Mouse (Mus musculus) heart, postnatal 0 days (tissue): ENCODE measurements at regions not wholly inside any gene's neighbourhood (a gene's known extent, or its start where the extent isn't known, plus 50 kb on each side); places are given as distances from the start of the nearest gene placed in this dataset.

Experiments
- ATAC-seq: fragments of 200-750 bp; cut with Nextera tagmentation; 2 replicates; pipeline ENCODE4 v1.8.0; 2017; ENCODE audit warnings: low read depth, moderate number of reproducible peaks, moderate library complexity; ENCODE audit not compliant: insufficient read depth
- DNase-seq: peaks from one replicate; pipeline ENCODE4 v3.0.0-alpha.2; 2016; ENCODE audit warnings: low spot score
- H3K27ac ChIP-seq: fragments of 300-500 bp; sonication (generic); 2 replicates; pipeline ENCODE4 v1.5.1; 2014; ENCODE audit warnings: low read depth, mild to moderate bottlenecking
- H3K27me3 ChIP-seq: fragments of 300-500 bp; sonication (generic); 2 replicates; pipeline ENCODE4 v1.6.1; 2014; ENCODE audit warnings: low read length, mixed read lengths; ENCODE audit not compliant: control insufficient read depth, insufficient read depth
- H3K36me3 ChIP-seq: fragments of 300-500 bp; sonication (generic); replicated peaks from 2 replicates; pipeline ENCODE4 v1.6.1; 2014; ENCODE audit warnings: low read length, mixed read lengths; ENCODE audit not compliant: control insufficient read depth, insufficient read depth
- H3K4me1 ChIP-seq: fragments of 300-500 bp; sonication (generic); 2 replicates; pipeline ENCODE4 v1.6.1; 2014; ENCODE audit warnings: antibody characterized with exemption; ENCODE audit not compliant: control insufficient read depth, insufficient read depth
- H3K4me2 ChIP-seq: fragments of 300-500 bp; sonication (generic); 2 replicates; pipeline ENCODE4 v1.6.1; 2014; ENCODE audit warnings: low read depth, mild to moderate bottlenecking, low read length, moderate library complexity
- H3K4me3 ChIP-seq: fragments of 300-500 bp; sonication (generic); 2 replicates; pipeline ENCODE4 v1.5.1; 2014; ENCODE audit warnings: low read depth, low read length
- H3K9ac ChIP-seq: fragments of 300-500 bp; sonication (generic); replicated peaks from 2 replicates; pipeline ENCODE4 v1.6.1; 2014; ENCODE audit warnings: low read depth, low read length, mixed read lengths
- H3K9me3 ChIP-seq: fragments of 300-500 bp; sonication (generic); replicated peaks from 2 replicates; pipeline ENCODE4 v1.6.1; 2016; ENCODE audit warnings: low read length; ENCODE audit not compliant: control insufficient read depth
- CTCF ChIP-seq: IDR thresholded peaks from 2 replicates; pipeline ENCODE4 v1.5.1; 2016; ENCODE audit warnings: antibody characterized with exemption, control low read depth, low read depth
- EP300 ChIP-seq: IDR thresholded peaks from 2 replicates; pipeline ENCODE4 v1.6.1; 2016; ENCODE audit warnings: antibody characterized with exemption, low read depth
- WGBS: fragments of 180-500 bp; shearing (Covaris S2); extraction: QIAGEN DNeasy Blood & Tissue Kit; methylation state at CpG from one replicate; pipeline ENCODE4 v1.1.7; 2014; 5-methylcytosine and 5-hydroxymethylcytosine counted together

- H3K27me3 ChIP-seq = no peaks in the 10 kb centered on the region
- WGBS = 90% methylated on average over 10 of the region's 10 CpGs
- DNase-seq (no peak), ATAC-seq (no peak)
- H3K4me2 ChIP-seq = no peak overlapping the region
- TF ChIP-seq CTCF = no peak
- TF ChIP-seq EP300 = no peak
- no peak overlapping the region for H3K9ac ChIP-seq
- no peaks in the 10 kb centered on the region for H3K9me3 ChIP-seq
- H3K4me3 ChIP-seq = no peak overlapping the region
- no peak overlapping the region for H3K27ac ChIP-seq
- H3K4me1 ChIP-seq = no peaks in the 10 kb centered on the region
- no peaks in the 10 kb centered on the region for H3K36me3 ChIP-seq
Measured at GRCm38 (mm10) chr3:38002275-38002674, 278.0 kb upstream of the Gm5148 start.

GRCm38 (mm10) chr3:37999779-38000178 is 275.5 kb upstream of the Gm5148 start:
- TF ChIP-seq CTCF (no peak), EP300 (no peak)
- WGBS = 91% methylated on average over 1 of the region's 1 CpGs

GRCm38 (mm10) chr3:37997998-37998397 is 273.7 kb upstream of the Gm5148 start:
- H3K27ac ChIP-seq = no peak overlapping the region
- no peak overlapping the region for H3K4me3 ChIP-seq
- H3K9ac ChIP-seq = no peak overlapping the region
- no peaks in the 10 kb centered on the region for H3K4me1 ChIP-seq
- H3K27me3 ChIP-seq = no peaks in the 10 kb centered on the region
- no peak for TF ChIP-seq CTCF
- TF ChIP-seq EP300 = no peak
- no peaks in the 10 kb centered on the region for H3K9me3 ChIP-seq
- DNase-seq (no peak), ATAC-seq (no peak)
- no peaks in the 10 kb centered on the region for H3K36me3 ChIP-seq
- H3K4me2 ChIP-seq = no peak overlapping the region
- WGBS = 69% methylated on average over 3 of the region's 3 CpGs

More at GRCm38 (mm10) chr3:37999779-38000178, 275.5 kb upstream of the Gm5148 start:
- H3K4me3 ChIP-seq = no peak overlapping the region
- no peaks in the 10 kb centered on the region for H3K27me3 ChIP-seq
- H3K27ac ChIP-seq = no peak overlapping the region
- H3K4me1 ChIP-seq = no peaks in the 10 kb centered on the region
- H3K9ac ChIP-seq = no peak overlapping the region
- no peaks in the 10 kb centered on the region for H3K36me3 ChIP-seq
- H3K9me3 ChIP-seq = no peaks in the 10 kb centered on the region
- no peak for DNase-seq
- H3K4me2 ChIP-seq = no peak overlapping the region
- ATAC-seq = no peak

- Histone ChIP-seq H3K9me3 (no peaks in the 10 kb centered on the region), H3K27ac (no peak overlapping the region), H3K27me3 (no peaks in the 10 kb centered on the region), H3K4me3 (no peak overlapping the region), H3K4me1 (no peaks in the 10 kb centered on the region), H3K4me2 (no peak overlapping the region), H3K9ac (no peak overlapping the region), H3K36me3 (no peaks in the 10 kb centered on the region)
- DNase-seq (no peak), ATAC-seq (no peak)
- 92% methylated on average over 6 of the region's 6 CpGs for WGBS
- TF ChIP-seq CTCF (no peak), EP300 (no peak)
Measured at GRCm38 (mm10) chr3:37989992-37990391, 265.7 kb upstream of the Gm5148 start.

GRCm38 (mm10) chr3:37987775-37988505 is 263.6 kb upstream of the Gm5148 start:
- no peak overlapping the region for H3K9ac ChIP-seq
- TF ChIP-seq CTCF (no peak), EP300 (no peak)
- H3K4me1 ChIP-seq = no peaks in the 10 kb centered on the region
- H3K27me3 ChIP-seq = no peaks in the 10 kb centered on the region
- no peak overlapping the region for H3K4me2 ChIP-seq
- no peak overlapping the region for H3K27ac ChIP-seq
- H3K36me3 ChIP-seq = no peaks in the 10 kb centered on the region
- no peak for ATAC-seq
- WGBS = 64% methylated on average over 20 of the region's 20 CpGs
- DNase-seq = no peak
- no peak overlapping the region for H3K4me3 ChIP-seq
- no peaks in the 10 kb centered on the region for H3K9me3 ChIP-seq
